Mouse (Mus musculus): ENCODE measurements around the gene Gm4981. TPM values are rescaled to one million over a fixed set of nuclear protein-coding genes. Genes with fewer than 3 reads are reported as not detected.
"Not testable (repeated sequence)": the region's sequence is repeated elsewhere in the genome, so short reads cannot be mapped to it uniquely, and the experiment has no call there.

Gm4981 gene
- not detected in 2 replicates for polyA plus RNA-seq (2014; fragmentation: Nextera tagmentation; extraction: Ambion mirVana)

DNA sequence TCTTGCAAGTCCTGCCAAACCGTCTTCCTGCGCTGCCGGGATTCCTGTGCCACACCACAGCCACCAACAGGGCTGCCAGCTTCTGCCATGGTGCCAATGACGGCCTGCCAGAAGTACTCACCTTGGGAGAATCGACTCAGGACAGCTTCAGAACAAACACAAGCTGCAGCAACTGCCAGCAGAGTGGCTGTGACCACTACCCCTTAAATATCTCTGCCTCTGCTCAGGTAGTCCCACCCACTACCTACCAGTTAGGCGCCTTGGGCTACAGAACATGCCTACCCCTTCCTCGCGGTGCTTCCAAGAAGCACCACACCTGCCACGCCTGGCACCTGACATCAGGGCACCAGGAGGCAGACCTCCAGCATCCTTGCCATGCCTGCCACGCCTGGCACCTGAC, at the start of gene Gm4981:
Gene Gm4981, minus strand, starts transcription at position 89 of the 400 bp plus-strand sequence.
- WGBS, result 89% methylated on average over 10 of the region's 10 CpGs

DNA sequence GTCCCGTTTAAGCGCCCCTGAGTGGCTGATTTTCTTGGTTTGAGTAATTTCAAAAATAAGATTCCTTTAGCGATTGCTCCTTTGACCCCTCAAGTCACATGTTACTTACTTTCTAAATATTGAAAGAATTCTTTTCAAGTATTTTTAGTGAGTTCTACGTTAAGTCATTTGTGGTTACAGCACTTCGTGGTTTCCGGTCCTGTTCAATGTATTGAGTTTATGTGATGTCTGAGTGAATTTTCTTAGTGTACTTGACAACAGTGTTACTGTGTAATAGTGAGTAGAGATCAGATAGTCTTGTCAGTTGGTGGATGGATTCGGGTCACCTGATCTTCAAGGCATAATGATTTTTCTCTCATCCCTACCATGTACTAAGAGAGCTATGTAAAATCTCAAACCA, 45.7 kb upstream of the Gm4981 start:
- Histone ChIP-seq H3K4me2 (ENCODE audit: low read depth, low read length) (no peak overlapping the region), H3K36me3 (ENCODE audit: control insufficient read depth, insufficient read depth, low read length) (peaks cover 44% of the 10 kb centered on the region), H3K4me1 (ENCODE audit: control insufficient read depth, insufficient read depth, low read length) (no peaks in the 10 kb centered on the region), H3K27me3 (ENCODE audit: control insufficient read depth, insufficient read depth, low read length) (no peaks in the 10 kb centered on the region), H3K4me3 (ENCODE audit: low read depth, low read length) (no peak overlapping the region), H3K9me3 (ENCODE audit: control insufficient read depth, low read length) (no peaks in the 10 kb centered on the region), H3K9ac (replicated peaks; ENCODE audit: low read depth, low read length) (no peak overlapping the region), H3K27ac (ENCODE audit: low read depth, low read length) (no peak overlapping the region)
- ATAC-seq (ENCODE audit: low read depth), result no peak
- 96% methylated on average over 7 of the region's 7 CpGs for WGBS

More for the DNA sequence above, at the start of gene Gm4981:
- no peak within 1 kb of the TSS for H3K27ac ChIP-seq (ENCODE audit: low read depth, low read length)
- H3K9me3 ChIP-seq (ENCODE audit: control insufficient read depth, low read length), result peaks cover 12% of the 10 kb centered on the region
- no peak for ATAC-seq (ENCODE audit: low read depth)
- no peaks in the 10 kb centered on the region for H3K36me3 ChIP-seq (ENCODE audit: control insufficient read depth, insufficient read depth, low read length)
- H3K27me3 ChIP-seq (ENCODE audit: control insufficient read depth, insufficient read depth, low read length), result no peaks in the 10 kb centered on the region
- H3K4me2 ChIP-seq (ENCODE audit: low read depth, low read length), result no peak within 1 kb of the TSS
- H3K4me3 ChIP-seq (ENCODE audit: low read depth, low read length), result no peak within 1 kb of the TSS
- no peaks in the 10 kb centered on the region for H3K4me1 ChIP-seq (ENCODE audit: control insufficient read depth, insufficient read depth, low read length)
- no peak within 1 kb of the TSS for H3K9ac ChIP-seq (replicated peaks; ENCODE audit: low read depth, low read length)

DNA sequence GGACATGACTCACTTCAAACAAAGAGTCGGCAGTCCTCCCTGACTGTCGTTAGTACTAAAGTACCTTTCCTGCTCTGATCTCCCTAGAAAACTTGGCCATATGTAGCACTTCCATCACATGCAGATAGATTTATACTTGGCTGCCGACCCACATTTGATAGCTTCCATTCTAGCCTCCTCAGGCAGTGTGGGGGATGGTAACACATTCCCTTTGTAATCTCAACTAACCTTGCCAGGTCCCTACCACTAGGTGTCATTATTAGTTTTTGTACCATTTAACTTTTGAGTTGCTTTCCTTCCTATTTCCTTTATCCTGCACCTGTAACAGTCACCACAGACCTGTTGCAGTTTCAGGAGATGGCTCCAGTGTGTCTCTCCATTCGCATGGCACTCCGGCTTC, 22.0 kb upstream of the Gm4981 start:
- Histone ChIP-seq H3K27ac (ENCODE audit: low read depth, low read length) (no peak overlapping the region), H3K4me3 (ENCODE audit: low read depth, low read length) (no peak overlapping the region), H3K9ac (replicated peaks; ENCODE audit: low read depth, low read length) (no peak overlapping the region), H3K4me2 (ENCODE audit: low read depth, low read length) (no peak overlapping the region), H3K9me3 (ENCODE audit: control insufficient read depth, low read length) (no peaks in the 10 kb centered on the region), H3K27me3 (ENCODE audit: control insufficient read depth, insufficient read depth, low read length) (no peaks in the 10 kb centered on the region), H3K4me1 (ENCODE audit: control insufficient read depth, insufficient read depth, low read length) (peaks cover 9% of the 10 kb centered on the region; the same call in 1 of the 2 replicates), H3K36me3 (ENCODE audit: control insufficient read depth, insufficient read depth, low read length) (0 out of 2 replicates have a peak, but pooled peaks cover 4% of the 10 kb centered on the region)
- WGBS, result 75% methylated on average over 5 of the region's 5 CpGs
- no peak for ATAC-seq (ENCODE audit: low read depth)

DNA sequence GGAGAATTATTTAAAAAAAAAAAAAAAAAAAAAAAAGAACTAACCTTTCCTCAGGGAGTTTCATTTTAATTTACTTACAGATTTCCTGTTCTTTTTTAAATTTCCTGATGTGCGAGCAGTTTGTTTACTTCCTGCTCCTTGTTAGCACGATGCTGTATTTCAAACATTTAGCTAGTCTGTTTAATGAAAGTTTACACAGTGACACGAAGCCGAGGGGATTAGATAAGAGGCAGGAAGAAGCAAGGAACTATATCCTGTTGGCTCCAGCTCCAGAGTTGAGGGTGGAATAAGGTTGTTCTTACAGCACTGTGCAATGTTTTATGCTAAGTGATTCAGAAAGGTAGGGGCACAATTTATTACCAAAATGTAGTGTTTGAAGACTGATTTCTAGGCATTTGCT, 19.5 kb upstream of the Gm4981 start:
- no peak for ATAC-seq (ENCODE audit: low read depth)
- WGBS, result 12% methylated on average over 4 of the region's 4 CpGs
- no peak overlapping the region for H3K27ac ChIP-seq (ENCODE audit: low read depth, low read length)

DNA sequence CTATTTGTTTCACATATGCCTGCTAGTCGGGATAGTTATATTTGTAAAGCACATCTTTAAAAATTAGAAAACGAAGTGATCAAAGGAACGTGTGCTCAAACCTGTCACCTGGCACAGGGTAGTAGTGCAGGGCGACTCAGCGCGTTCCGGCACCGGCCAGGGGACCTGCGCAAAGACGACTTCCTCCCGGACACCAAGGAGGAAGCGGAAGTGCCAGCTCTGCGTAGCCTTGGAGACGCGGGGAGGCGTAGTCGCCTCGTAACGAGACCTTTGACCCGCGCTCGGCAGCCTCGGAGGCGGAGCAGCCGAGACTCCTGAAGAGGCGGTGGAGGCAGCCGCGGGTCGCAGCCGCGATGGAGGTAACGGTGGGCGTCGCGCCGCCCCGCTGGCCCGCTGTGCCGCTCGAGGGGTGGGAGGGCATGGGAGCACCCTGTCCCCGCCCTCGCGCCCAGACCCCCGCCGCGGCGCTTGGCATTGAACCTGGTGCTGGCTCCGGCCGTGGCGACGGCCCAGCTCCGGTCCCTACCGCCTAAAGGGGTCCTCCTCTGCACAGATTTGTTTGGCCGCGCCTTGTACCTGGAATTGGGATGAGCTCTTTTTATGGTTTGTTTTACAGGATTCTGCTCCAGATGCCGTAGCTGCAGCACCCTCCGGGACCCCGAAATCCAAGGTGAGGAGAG, 18.9 kb upstream of the Gm4981 start, which contains the start of gene Gcc2:
Gene Gcc2, plus strand, starts transcription at position 285 of the 680 bp plus-strand sequence.
- H3K4me1 ChIP-seq (ENCODE audit: control insufficient read depth, insufficient read depth, low read length), result peaks cover 9% of the 10 kb centered on the region; the same call in 1 of the 2 replicates
- peak within 1 kb of the TSS; percentile 70 for H3K27ac ChIP-seq (ENCODE audit: low read depth, low read length)
- no peaks in the 10 kb centered on the region for H3K9me3 ChIP-seq (ENCODE audit: control insufficient read depth, low read length)
- H3K4me3 ChIP-seq (ENCODE audit: low read depth, low read length), result peak within 1 kb of the TSS; percentile 87
- no peaks in the 10 kb centered on the region for H3K36me3 ChIP-seq (ENCODE audit: control insufficient read depth, insufficient read depth, low read length)
- ATAC-seq (ENCODE audit: low read depth), result peak; percentile 100
- WGBS, result under 1% methylated on average over 42 of the region's 58 CpGs
- H3K4me2 ChIP-seq (ENCODE audit: low read depth, low read length), result peak within 1 kb of the TSS; percentile 62
- H3K27me3 ChIP-seq (ENCODE audit: control insufficient read depth, insufficient read depth, low read length), result no peaks in the 10 kb centered on the region
- peak within 1 kb of the TSS; percentile 78 for H3K9ac ChIP-seq (replicated peaks; ENCODE audit: low read depth, low read length)

More for the DNA sequence above, 19.5 kb upstream of the Gm4981 start:
- Histone ChIP-seq H3K4me3 (ENCODE audit: low read depth, low read length) (peak overlapping the region; percentile 87), H3K4me2 (ENCODE audit: low read depth, low read length) (peak overlapping the region; percentile 62), H3K36me3 (ENCODE audit: control insufficient read depth, insufficient read depth, low read length) (no peaks in the 10 kb centered on the region), H3K9me3 (ENCODE audit: control insufficient read depth, low read length) (no peaks in the 10 kb centered on the region), H3K9ac (replicated peaks; ENCODE audit: low read depth, low read length) (peak overlapping the region; percentile 78), H3K4me1 (ENCODE audit: control insufficient read depth, insufficient read depth, low read length) (peaks cover 9% of the 10 kb centered on the region; the same call in 1 of the 2 replicates), H3K27me3 (ENCODE audit: control insufficient read depth, insufficient read depth, low read length) (no peaks in the 10 kb centered on the region)

DNA sequence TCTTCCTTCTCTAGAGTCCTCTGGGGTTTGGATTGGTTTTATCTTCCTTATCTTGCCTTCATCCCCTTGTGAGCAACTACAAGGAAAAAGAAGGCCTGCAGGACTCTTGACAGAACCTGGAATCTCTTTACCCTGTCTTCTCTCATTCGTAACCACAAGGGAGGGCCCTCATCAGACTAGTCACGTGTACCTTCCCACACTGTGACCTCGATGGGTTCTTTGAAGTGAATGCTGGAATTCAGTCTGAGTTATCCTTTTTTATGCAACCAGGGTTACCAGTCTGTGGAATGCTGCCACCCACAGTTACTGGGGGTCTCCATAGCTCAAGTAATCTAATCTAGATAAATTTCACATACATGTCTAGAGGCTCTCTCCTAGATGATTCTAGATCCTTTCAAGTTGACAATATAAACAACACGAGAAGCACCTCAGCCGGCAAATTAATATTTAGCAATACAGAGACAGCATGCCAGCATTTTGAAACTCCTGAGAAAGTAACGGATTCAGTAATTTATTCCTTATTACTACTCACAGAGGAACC, 18.2 kb upstream of the Gm4981 start:
- H3K9me3 ChIP-seq (ENCODE audit: control insufficient read depth, low read length), result no peaks in the 10 kb centered on the region
- peaks cover 9% of the 10 kb centered on the region; the same call in 1 of the 2 replicates for H3K4me1 ChIP-seq (ENCODE audit: control insufficient read depth, insufficient read depth, low read length)
- no peaks in the 10 kb centered on the region for H3K27me3 ChIP-seq (ENCODE audit: control insufficient read depth, insufficient read depth, low read length)
- peak; percentile 25 for ATAC-seq (ENCODE audit: low read depth)
- H3K4me2 ChIP-seq (ENCODE audit: low read depth, low read length), result peak overlapping the region; percentile 62
- no peak overlapping the region for H3K27ac ChIP-seq (ENCODE audit: low read depth, low read length)
- peak overlapping the region; percentile 87 for H3K4me3 ChIP-seq (ENCODE audit: low read depth, low read length)
- 32% methylated on average over 6 of the region's 6 CpGs for WGBS
- no peaks in the 10 kb centered on the region for H3K36me3 ChIP-seq (ENCODE audit: control insufficient read depth, insufficient read depth, low read length)
- peak overlapping the region; percentile 78 for H3K9ac ChIP-seq (replicated peaks; ENCODE audit: low read depth, low read length)

DNA sequence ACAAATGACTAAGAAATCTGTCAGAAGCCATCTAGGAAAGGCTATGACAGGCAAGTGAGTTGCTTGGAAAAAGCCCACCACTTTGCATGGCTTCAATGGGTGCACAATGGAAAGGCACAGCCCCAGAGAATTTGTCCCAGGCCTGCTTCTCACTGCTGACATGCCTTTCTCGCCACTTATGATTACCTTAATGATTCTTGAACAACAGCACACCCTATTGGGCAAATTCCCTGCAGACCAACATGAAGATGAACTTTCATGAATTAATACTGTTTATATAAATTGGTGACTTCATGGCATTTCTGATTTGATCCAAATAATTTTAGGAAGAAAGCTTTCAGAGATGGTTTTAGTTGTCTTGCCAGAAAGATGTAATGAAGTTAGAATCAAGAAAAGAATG, 13.0 kb upstream of the Gm4981 start:
- H3K27ac ChIP-seq (ENCODE audit: low read depth, low read length), result no peak overlapping the region
- no peak overlapping the region for H3K4me3 ChIP-seq (ENCODE audit: low read depth, low read length)
- H3K4me2 ChIP-seq (ENCODE audit: low read depth, low read length), result no peak overlapping the region
- peaks cover under 1% of the 10 kb centered on the region; the same call in 1 of the 2 replicates for H3K4me1 ChIP-seq (ENCODE audit: control insufficient read depth, insufficient read depth, low read length)
- no peaks in the 10 kb centered on the region for H3K27me3 ChIP-seq (ENCODE audit: control insufficient read depth, insufficient read depth, low read length)
- no peak overlapping the region for H3K9ac ChIP-seq (replicated peaks; ENCODE audit: low read depth, low read length)
- ATAC-seq (ENCODE audit: low read depth), result no peak
- WGBS, result 23% methylated on average over 1 of the region's 1 CpGs
- H3K36me3 ChIP-seq (ENCODE audit: control insufficient read depth, insufficient read depth, low read length), result no peaks in the 10 kb centered on the region
- no peaks in the 10 kb centered on the region for H3K9me3 ChIP-seq (ENCODE audit: control insufficient read depth, low read length)

DNA sequence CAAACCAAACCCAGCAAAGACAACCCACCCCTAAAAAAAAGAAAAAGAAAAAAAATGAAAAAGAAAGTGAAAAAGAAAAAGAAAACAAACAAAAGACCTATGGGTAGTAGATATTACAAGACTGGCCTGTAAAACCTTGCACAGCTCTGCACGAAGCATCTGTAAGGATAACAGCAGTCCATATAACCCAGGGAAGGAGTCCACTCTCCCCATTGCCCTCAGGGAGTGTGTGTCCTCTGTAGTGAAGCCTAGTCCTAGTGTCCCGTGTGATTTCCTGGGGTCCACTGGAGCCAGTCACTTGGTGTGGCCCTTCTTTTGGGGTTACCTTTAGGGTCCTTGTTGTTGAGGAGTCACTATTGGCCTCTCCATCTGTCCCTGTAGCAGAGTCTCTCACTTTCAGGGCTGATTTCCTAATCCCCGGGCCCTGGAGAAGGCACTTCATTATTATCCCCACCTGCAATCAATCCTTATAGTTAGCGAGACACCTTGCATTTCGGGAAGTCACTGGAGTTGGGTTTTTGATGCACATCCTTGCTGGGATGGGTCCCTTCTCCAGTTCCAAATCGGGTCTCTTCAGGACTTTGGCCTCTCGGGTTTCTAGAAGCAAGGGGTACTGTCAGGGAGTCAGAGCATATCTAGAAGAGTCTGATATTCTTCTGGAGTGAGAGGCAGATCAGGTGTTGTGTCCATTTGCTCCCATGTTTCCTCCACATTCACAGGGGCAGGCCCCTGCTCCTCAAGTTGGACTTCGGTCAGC, 2.7 kb upstream of the Gm4981 start:
- H3K27me3 ChIP-seq (ENCODE audit: control insufficient read depth, insufficient read depth, low read length); H3K9me3 ChIP-seq (ENCODE audit: control insufficient read depth, low read length); H3K4me2 ChIP-seq (ENCODE audit: low read depth, low read length); H3K4me3 ChIP-seq (ENCODE audit: low read depth, low read length); H3K36me3 ChIP-seq (ENCODE audit: control insufficient read depth, insufficient read depth, low read length); H3K4me1 ChIP-seq (ENCODE audit: control insufficient read depth, insufficient read depth, low read length); H3K9ac ChIP-seq (replicated peaks; ENCODE audit: low read depth, low read length); H3K27ac ChIP-seq (ENCODE audit: low read depth, low read length): not testable (repeated sequence)
- peak; percentile 83 for ATAC-seq (ENCODE audit: low read depth)
- 87% methylated on average over 7 of the region's 8 CpGs for WGBS

DNA sequence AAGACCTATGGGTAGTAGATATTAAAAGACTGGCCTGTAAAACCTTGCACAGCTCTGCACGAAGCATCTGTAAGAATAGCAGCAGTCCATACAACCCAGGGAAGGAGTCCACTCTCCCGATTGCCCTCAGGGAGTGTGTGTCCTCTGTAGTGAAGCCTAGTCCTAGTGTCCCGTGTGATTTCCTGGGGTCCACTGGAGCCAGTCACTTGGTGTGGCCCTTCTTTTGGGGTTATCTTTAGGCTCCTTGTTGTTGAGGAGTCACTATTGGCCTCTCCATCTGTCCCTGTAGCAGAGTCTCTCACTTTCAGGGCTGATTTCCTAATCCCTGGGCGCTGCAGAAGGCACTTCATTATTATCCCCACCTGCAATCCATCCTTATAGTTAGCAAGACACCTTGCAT, 1.5 kb downstream of the Gm4981 start:
- not testable (repeated sequence) for H3K36me3 ChIP-seq (ENCODE audit: control insufficient read depth, insufficient read depth, low read length); H3K27ac ChIP-seq (ENCODE audit: low read depth, low read length); ATAC-seq (ENCODE audit: low read depth); H3K4me1 ChIP-seq (ENCODE audit: control insufficient read depth, insufficient read depth, low read length); H3K9ac ChIP-seq (replicated peaks; ENCODE audit: low read depth, low read length); H3K27me3 ChIP-seq (ENCODE audit: control insufficient read depth, insufficient read depth, low read length); H3K4me3 ChIP-seq (ENCODE audit: low read depth, low read length); H3K4me2 ChIP-seq (ENCODE audit: low read depth, low read length)
- H3K9me3 ChIP-seq (ENCODE audit: control insufficient read depth, low read length), result peaks cover 13% of the 10 kb centered on the region
- WGBS, result 87% methylated on average over 4 of the region's 4 CpGs

Measured in neural tube, embryonic 14.5 days (tissue).